ENCODE assay signal across 8 mouse cellular contexts in genomic region chr15:83148395-83148794, GRCm38 (mm10). TPM values are rescaled to one million over a fixed set of nuclear protein-coding genes. Genes with fewer than 3 reads are reported as not detected.
DNase-seq lines count a peak whose midpoint lies in the region; ATAC-seq and TF ChIP-seq lines count a peak whose summit lies in the region.

No protein-coding gene starts in this region.

- H3K36me3 ChIP-seq in testis, adult 2 months (ENCODE audit: control insufficient read depth, insufficient read depth, low read length): no peaks in the 10 kb centered on the region
- H3K36me3 ChIP-seq in limb, embryonic 10.5 days: peaks cover 42% of the 10 kb centered on the region
- H3K36me3 ChIP-seq in neural tube, embryonic 14.5 days (ENCODE audit: control insufficient read depth, insufficient read depth, low read length): no peaks in the 10 kb centered on the region

- no peaks in the 10 kb centered on the region for H3K9me3 ChIP-seq in limb, embryonic 10.5 days (replicated peaks)
- H3K9me3 ChIP-seq in neural tube, embryonic 14.5 days (ENCODE audit: control insufficient read depth, low read length): no peaks in the 10 kb centered on the region

- WGBS in limb, embryonic 10.5 days: 3% methylated on average over 21 of the region's 21 CpGs
- WGBS in neural tube, embryonic 14.5 days: 4% methylated on average over 21 of the region's 21 CpGs

- no peaks in the 10 kb centered on the region for H3K27me3 ChIP-seq in testis, adult 2 months (ENCODE audit: control insufficient read depth, insufficient read depth, low read length)
- no peaks in the 10 kb centered on the region for H3K27me3 ChIP-seq in limb, embryonic 10.5 days (ENCODE audit: low read depth, poor library complexity, severe bottlenecking)
- no peaks in the 10 kb centered on the region for H3K27me3 ChIP-seq in neural tube, embryonic 14.5 days (ENCODE audit: control insufficient read depth, insufficient read depth, low read length)

- H3K4me1 ChIP-seq in testis, adult 2 months (ENCODE audit: control insufficient read depth, insufficient read depth, low read length): peaks cover 8% of the 10 kb centered on the region
- peaks cover 12% of the 10 kb centered on the region for H3K4me1 ChIP-seq in limb, embryonic 10.5 days
- peaks cover 12% of the 10 kb centered on the region; the same call in 1 of the 2 replicates for H3K4me1 ChIP-seq in neural tube, embryonic 14.5 days (ENCODE audit: control insufficient read depth, insufficient read depth, low read length)

- peak overlapping the region; percentile 96 for H3K27ac ChIP-seq in testis, adult 2 months (ENCODE audit: control insufficient read depth, insufficient read depth, low read depth, low read length)
- peak overlapping the region; percentile 97 for H3K27ac ChIP-seq in limb, embryonic 10.5 days
- peak overlapping the region; percentile 98 for H3K27ac ChIP-seq in neural tube, embryonic 14.5 days (ENCODE audit: low read depth, low read length)

- TF ChIP-seq POLR2A in testis, adult 2 months (IDR thresholded peaks at IDR 0.05; ENCODE audit: control insufficient read depth, low read depth, low read length): no peak

- no peak for TF ChIP-seq CTCF in testis, adult 2 months (IDR thresholded peaks at IDR 0.05; ENCODE audit: control insufficient read depth, insufficient read depth, insufficient replicate concordance, low read depth, low read length)

- peak overlapping the region; percentile 95 for H3K9ac ChIP-seq in neural tube, embryonic 14.5 days (replicated peaks; ENCODE audit: low read depth, low read length)

- DNase-seq in adrenal gland, postnatal 10 days: peak; percentile 44
- DNase-seq in adrenal gland, adult 18-20 months (ENCODE audit: low spot score in 2 of 2): no peak
- no peak for DNase-seq in testis, postnatal 14 days (ENCODE audit: low spot score)
- DNase-seq in limb, embryonic 10.5 days (ENCODE audit: low spot score): no peak

- no peak for ATAC-seq in neural tube, embryonic 14.5 days (ENCODE audit: low read depth)
- no peak for ATAC-seq in megakaryocyte progenitor cell, adult 5-6 weeks (replicated peaks; ENCODE audit: poor library complexity)
- no peak for ATAC-seq in inflammation-experienced regulatory T-cells, adult 6 months

- peak overlapping the region; percentile 56 for H3K4me2 ChIP-seq in neural tube, embryonic 14.5 days (ENCODE audit: low read depth, low read length)

- peak overlapping the region; percentile 97 for H3K4me3 ChIP-seq in testis, adult 2 months (ENCODE audit: control insufficient read depth, low read depth, low read length)
- peak overlapping the region; percentile 72 for H3K4me3 ChIP-seq in limb, embryonic 10.5 days
- H3K4me3 ChIP-seq in neural tube, embryonic 14.5 days (ENCODE audit: low read depth, low read length): peak overlapping the region; percentile 73

RNA-seq across cellular contexts. Expression of gene Poldip3, which starts 0.8 kb away (rescaled TPM):
- total RNA-seq in adrenal gland, postnatal 10 days (2021): 10 to 100 TPM; 85.1 to 90.9 TPM
- 100 to 1,000 TPM in 1 of 2 experiments, 10 to 100 TPM in 1; 86.0 to 105 TPM for total RNA-seq in adrenal gland, adult 18-20 months (2021)
- 45.2 TPM in 2 replicates for polyA plus RNA-seq in testis, adult 2 months (2012; rRNA removed)
- 183 and 193 TPM in 2 replicates for polyA plus RNA-seq in limb, embryonic 10.5 days (2016; fragmentation: Nextera tagmentation; extraction: Ambion mirVana)
- polyA plus RNA-seq in neural tube, embryonic 14.5 days (2014; fragmentation: Nextera tagmentation; extraction: Ambion mirVana): 153 and 155 TPM in 2 replicates
- 39.8 and 42.4 TPM in 2 replicates for total RNA-seq in megakaryocyte progenitor cell, adult 5-6 weeks (2015)
- 83.3 and 100 TPM in 2 replicates for total RNA-seq in megakaryocyte progenitor cell, adult 5-6 weeks (2017)
- polyA plus RNA-seq in inflammation-experienced regulatory T-cells, adult 6 months (2017; shearing (Covaris generic)): 100 to 1,000 TPM; 162 to 203 (median 174) TPM

RNA-seq across cellular contexts. Expression of gene Cyb5r3, which starts 24.0 kb away (rescaled TPM):
- 100 to 1,000 TPM; 176 to 199 TPM for total RNA-seq in adrenal gland, postnatal 10 days (2021)
- total RNA-seq in adrenal gland, adult 18-20 months (2021): 100 to 1,000 TPM; 248 to 351 TPM
- polyA plus RNA-seq in testis, adult 2 months (2012; rRNA removed): 53.1 and 64.0 TPM in 2 replicates
- 163 and 174 TPM in 2 replicates for polyA plus RNA-seq in limb, embryonic 10.5 days (2016; fragmentation: Nextera tagmentation; extraction: Ambion mirVana)
- 122 and 139 TPM in 2 replicates for polyA plus RNA-seq in neural tube, embryonic 14.5 days (2014; fragmentation: Nextera tagmentation; extraction: Ambion mirVana)
- total RNA-seq in megakaryocyte progenitor cell, adult 5-6 weeks (2015): 46.8 and 57.3 TPM in 2 replicates
- total RNA-seq in megakaryocyte progenitor cell, adult 5-6 weeks (2017): 26.2 and 32.7 TPM in 2 replicates
- 10 to 100 TPM; 58.4 to 85.8 (median 76.2) TPM for polyA plus RNA-seq in inflammation-experienced regulatory T-cells, adult 6 months (2017; shearing (Covaris generic))

RNA-seq across cellular contexts. Expression of gene Rrp7a, which starts 25.8 kb away (rescaled TPM):
- total RNA-seq in adrenal gland, postnatal 10 days (2021): 10 to 100 TPM; 75.1 to 75.6 TPM
- total RNA-seq in adrenal gland, adult 18-20 months (2021): 100 to 1,000 TPM; 111 to 113 TPM
- polyA plus RNA-seq in testis, adult 2 months (2012; rRNA removed): 109 and 137 TPM in 2 replicates
- polyA plus RNA-seq in limb, embryonic 10.5 days (2016; fragmentation: Nextera tagmentation; extraction: Ambion mirVana): 66.9 and 76.5 TPM in 2 replicates
- 52.1 and 70.5 TPM in 2 replicates for polyA plus RNA-seq in neural tube, embryonic 14.5 days (2014; fragmentation: Nextera tagmentation; extraction: Ambion mirVana)
- total RNA-seq in megakaryocyte progenitor cell, adult 5-6 weeks (2015): 47.7 and 50.9 TPM in 2 replicates
- total RNA-seq in megakaryocyte progenitor cell, adult 5-6 weeks (2017): 56.3 and 69.6 TPM in 2 replicates
- polyA plus RNA-seq in inflammation-experienced regulatory T-cells, adult 6 months (2017; shearing (Covaris generic)): 10 to 100 TPM; 70.6 to 86.9 (median 82.4) TPM

RNA-seq across cellular contexts. Expression of gene Serhl, which starts 59.1 kb away (rescaled TPM):
- 10 to 100 TPM; 71.2 to 89.2 TPM for total RNA-seq in adrenal gland, postnatal 10 days (2021)
- 10 to 100 TPM; 47.9 to 53.1 TPM for total RNA-seq in adrenal gland, adult 18-20 months (2021)
- polyA plus RNA-seq in testis, adult 2 months (2012; rRNA removed): 34.3 and 37.5 TPM in 2 replicates
- 42.8 and 49.1 TPM in 2 replicates for polyA plus RNA-seq in limb, embryonic 10.5 days (2016; fragmentation: Nextera tagmentation; extraction: Ambion mirVana)
- polyA plus RNA-seq in neural tube, embryonic 14.5 days (2014; fragmentation: Nextera tagmentation; extraction: Ambion mirVana): 22.3 and 37.8 TPM in 2 replicates
- 36.7 and 56.1 TPM in 2 replicates for total RNA-seq in megakaryocyte progenitor cell, adult 5-6 weeks (2015)
- 37.9 and 40.8 TPM in 2 replicates for total RNA-seq in megakaryocyte progenitor cell, adult 5-6 weeks (2017)
- polyA plus RNA-seq in inflammation-experienced regulatory T-cells, adult 6 months (2017; shearing (Covaris generic)): 10 to 100 TPM; 63.6 to 95.2 (median 80.0) TPM
